Mouse (Mus musculus): Measurements from ENCODE around the gene 4930519P11Rik. TPM values are rescaled to one million over a fixed set of nuclear protein-coding genes. Genes with fewer than 3 reads are reported as not detected.

The 4930519P11Rik gene
- polyA plus RNA-seq, 1 experiment from 2014 or later, result 0.67 TPM

DNA sequence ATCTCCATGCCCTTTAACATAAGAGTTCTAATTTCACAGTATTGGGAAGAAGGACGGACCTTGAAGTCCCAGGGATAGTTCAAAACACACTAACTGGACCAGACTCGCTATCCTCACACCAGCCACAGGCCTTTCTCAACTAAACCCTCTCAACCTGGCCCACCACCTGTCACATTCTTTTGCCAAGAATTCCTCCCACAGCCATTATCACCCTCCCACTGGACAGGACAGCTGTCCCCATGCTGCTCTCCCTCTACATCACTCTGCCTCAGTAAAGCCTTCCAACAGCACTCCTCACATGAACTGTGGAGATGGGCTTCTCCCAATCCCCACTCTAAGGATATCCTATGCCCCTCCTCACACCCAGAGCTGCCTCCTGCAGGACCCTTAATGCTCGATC, 47.7 kb downstream of the 4930519P11Rik start:
- H3K9ac ChIP-seq (ENCODE audit: low read length), result no peak overlapping the region
- no peak for DNase-seq (ENCODE audit: low spot score)
- H3K4me2 ChIP-seq (ENCODE audit: low read depth, severe bottlenecking), result no peak overlapping the region
- H3K9me3 ChIP-seq (ENCODE audit: control insufficient read depth, low read length), result no peaks in the 10 kb centered on the region
- H3K36me3 ChIP-seq (ENCODE audit: control insufficient read depth, insufficient read depth, low read length), result peaks cover 22% of the 10 kb centered on the region
- WGBS, result 63% methylated on average over 3 of the region's 3 CpGs
- no peaks in the 10 kb centered on the region for H3K27me3 ChIP-seq (ENCODE audit: control insufficient read depth, insufficient read depth, low read length)
- H3K27ac ChIP-seq (replicated peaks; ENCODE audit: low read depth, low read length), result no peak overlapping the region
- H3K4me1 ChIP-seq (ENCODE audit: control insufficient read depth, insufficient read depth, low read length), result peaks cover 15% of the 10 kb centered on the region
- H3K4me3 ChIP-seq (ENCODE audit: low read depth, low read length), result no peak overlapping the region
- no peak for ATAC-seq (ENCODE audit: insufficient number of reproducible peaks, low FRiP score, low TSS enrichment, low read depth)

DNA sequence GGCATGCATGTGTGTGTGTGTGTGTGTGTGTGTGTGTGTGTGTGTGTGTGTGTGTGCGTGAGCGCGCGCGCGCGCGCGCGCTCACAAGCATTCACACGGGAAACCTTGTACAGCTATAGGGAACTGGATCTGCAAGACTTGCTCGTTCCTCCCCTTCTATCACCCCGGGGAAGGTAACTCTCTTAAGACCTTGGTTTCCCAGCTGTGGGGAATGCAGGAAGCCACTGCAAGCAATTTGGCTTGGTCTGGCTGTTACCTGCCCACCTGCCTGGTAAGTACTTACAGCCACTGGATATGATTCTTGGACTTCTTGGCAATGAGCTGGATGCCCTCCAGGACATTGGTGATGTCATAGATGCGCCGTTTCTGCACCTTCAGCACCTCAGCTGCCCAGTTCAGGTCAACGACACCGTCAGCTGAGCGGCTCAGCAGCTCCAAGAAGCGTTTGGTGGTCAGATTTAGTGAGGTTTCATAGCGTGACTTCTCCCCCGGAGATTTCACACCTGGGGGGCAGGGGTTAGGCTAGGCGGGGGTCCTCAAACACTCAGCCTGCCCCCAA, 49.5 kb downstream of the 4930519P11Rik start:
- DNase-seq (ENCODE audit: low spot score) (no peak), ATAC-seq (ENCODE audit: insufficient number of reproducible peaks, low FRiP score, low TSS enrichment, low read depth) (no peak)
- H3K4me3 ChIP-seq (ENCODE audit: low read depth, low read length), result no peak overlapping the region
- H3K36me3 ChIP-seq (ENCODE audit: control insufficient read depth, insufficient read depth, low read length), result peaks cover 22% of the 10 kb centered on the region
- no peak overlapping the region for H3K9ac ChIP-seq (ENCODE audit: low read length)
- H3K4me1 ChIP-seq (ENCODE audit: control insufficient read depth, insufficient read depth, low read length), result peaks cover 14% of the 10 kb centered on the region
- no peak overlapping the region for H3K27ac ChIP-seq (replicated peaks; ENCODE audit: low read depth, low read length)
- H3K27me3 ChIP-seq (ENCODE audit: control insufficient read depth, insufficient read depth, low read length), result no peaks in the 10 kb centered on the region
- H3K4me2 ChIP-seq (ENCODE audit: low read depth, severe bottlenecking), result no peak overlapping the region
- H3K9me3 ChIP-seq (ENCODE audit: control insufficient read depth, low read length), result no peaks in the 10 kb centered on the region
- 90% methylated on average over 22 of the region's 22 CpGs for WGBS

Other genes with a start within 250 kb of the 4930519P11Rik start
- gene Cdk5rap1, start 240.4 kb downstream of the 4930519P11Rik start, polyA plus RNA-seq (2014; fragmentation: Nextera tagmentation; extraction: Ambion mirVana), result 19.8 and 20.3 TPM in 2 replicates
- gene Snta1, start 205.3 kb downstream of the 4930519P11Rik start, polyA plus RNA-seq (2014; fragmentation: Nextera tagmentation; extraction: Ambion mirVana), result 1.7 and 2.2 TPM in 2 replicates
- 44.1 and 52.7 TPM in 2 replicates for gene Cbfa2t2, start 177.0 kb downstream of the 4930519P11Rik start, polyA plus RNA-seq (2014; fragmentation: Nextera tagmentation; extraction: Ambion mirVana)
- gene 1700003F12Rik, start 66.4 kb downstream of the 4930519P11Rik start, polyA plus RNA-seq (2014; fragmentation: Nextera tagmentation; extraction: Ambion mirVana), result 0.95 and 1.0 TPM in 2 replicates
- 0.19 and 0.20 TPM in 2 replicates for gene Actl10, start 61.7 kb downstream of the 4930519P11Rik start, polyA plus RNA-seq (2014; fragmentation: Nextera tagmentation; extraction: Ambion mirVana)
- 1.4 and 1.5 TPM in 2 replicates for gene Necab3, start 54.5 kb downstream of the 4930519P11Rik start, polyA plus RNA-seq (2014; fragmentation: Nextera tagmentation; extraction: Ambion mirVana)
- 8.9 and 10.9 TPM in 2 replicates for gene E2f1, start 43.5 kb downstream of the 4930519P11Rik start, polyA plus RNA-seq (2014; fragmentation: Nextera tagmentation; extraction: Ambion mirVana)
- 13.5 and 15.9 TPM in 2 replicates for gene Pxmp4, start 9.7 kb downstream of the 4930519P11Rik start, polyA plus RNA-seq (2014; fragmentation: Nextera tagmentation; extraction: Ambion mirVana)
- gene Zfp341, start 140 bp downstream of the 4930519P11Rik start, polyA plus RNA-seq (2014; fragmentation: Nextera tagmentation; extraction: Ambion mirVana), result 0.91 and 1.2 TPM in 2 replicates
- gene Chmp4b, start 38.3 kb upstream of the 4930519P11Rik start, polyA plus RNA-seq (2014; fragmentation: Nextera tagmentation; extraction: Ambion mirVana), result 12.8 and 13.7 TPM in 2 replicates
- not detected in 2 replicates for gene Gm14214, start 156.6 kb upstream of the 4930519P11Rik start, polyA plus RNA-seq (2014; fragmentation: Nextera tagmentation; extraction: Ambion mirVana)
- 72.8 and 119 TPM in 2 replicates for gene Raly, start 177.7 kb upstream of the 4930519P11Rik start, polyA plus RNA-seq (2014; fragmentation: Nextera tagmentation; extraction: Ambion mirVana)
- gene a, start 178.0 kb upstream of the 4930519P11Rik start, polyA plus RNA-seq (2014; fragmentation: Nextera tagmentation; extraction: Ambion mirVana), result 13.8 and 17.7 TPM in 2 replicates